Mouse (Mus musculus): ENCODE results near the gene Nacad. TPM values are rescaled to one million over a fixed set of nuclear protein-coding genes. Genes with fewer than 3 reads are reported as not detected.

Gene Nacad
- polyA plus RNA-seq, 1 experiment, result not detected

DNA sequence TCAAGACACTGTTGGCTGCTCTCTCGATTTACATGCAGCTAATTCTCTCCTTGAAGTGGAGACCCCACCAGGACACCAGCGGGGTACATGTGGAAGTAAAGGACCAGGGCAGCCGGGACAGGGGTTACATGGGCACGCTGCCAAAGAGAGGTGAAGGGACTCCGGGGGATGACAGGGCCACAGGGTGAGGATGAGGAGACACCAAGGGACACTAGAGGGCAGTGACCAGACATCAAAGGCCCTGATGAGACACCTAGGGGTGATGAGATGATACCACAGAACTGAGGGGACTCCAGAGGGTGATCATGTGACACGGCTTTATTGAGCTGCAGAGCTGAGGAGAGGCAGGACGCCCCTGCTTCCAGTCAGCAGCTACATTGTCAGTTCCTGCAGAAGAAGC lies 8.3 kb downstream of the Nacad start:
- Histone ChIP-seq H3K4me3 (ENCODE audit: insufficient read depth, low read depth, low read length) (no peak overlapping the region), H3K27ac (replicated peaks; ENCODE audit: low read depth, low read length) (no peak overlapping the region), H3K4me1 (ENCODE audit: control insufficient read depth, insufficient read depth, insufficient read length, low read length) (no peaks in the 10 kb centered on the region)

DNA sequence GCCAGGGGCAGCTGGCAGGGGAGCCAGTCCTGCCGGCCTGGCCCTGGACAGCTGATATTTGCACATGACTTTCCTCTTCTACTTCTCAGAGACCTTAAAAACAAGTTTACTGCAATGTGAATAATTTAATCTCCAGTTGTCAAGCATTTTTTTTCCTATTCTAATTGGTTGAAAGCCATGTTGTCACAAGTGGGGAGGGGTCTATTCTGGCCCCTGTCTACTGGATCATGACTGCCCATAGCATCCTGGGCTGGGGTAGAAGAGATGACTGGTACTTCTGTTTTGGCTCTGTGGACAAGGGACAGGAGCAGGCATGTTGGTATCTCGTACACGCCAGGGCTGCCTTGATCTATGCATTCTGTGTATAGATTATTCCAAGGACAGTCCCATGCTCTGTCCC lies 9.2 kb downstream of the Nacad start:
- H3K4me1 ChIP-seq (ENCODE audit: control insufficient read depth, insufficient read depth, insufficient read length, low read length), result no peaks in the 10 kb centered on the region
- no peak overlapping the region for H3K4me3 ChIP-seq (ENCODE audit: insufficient read depth, low read depth, low read length)
- no peak overlapping the region for H3K27ac ChIP-seq (replicated peaks; ENCODE audit: low read depth, low read length)

DNA sequence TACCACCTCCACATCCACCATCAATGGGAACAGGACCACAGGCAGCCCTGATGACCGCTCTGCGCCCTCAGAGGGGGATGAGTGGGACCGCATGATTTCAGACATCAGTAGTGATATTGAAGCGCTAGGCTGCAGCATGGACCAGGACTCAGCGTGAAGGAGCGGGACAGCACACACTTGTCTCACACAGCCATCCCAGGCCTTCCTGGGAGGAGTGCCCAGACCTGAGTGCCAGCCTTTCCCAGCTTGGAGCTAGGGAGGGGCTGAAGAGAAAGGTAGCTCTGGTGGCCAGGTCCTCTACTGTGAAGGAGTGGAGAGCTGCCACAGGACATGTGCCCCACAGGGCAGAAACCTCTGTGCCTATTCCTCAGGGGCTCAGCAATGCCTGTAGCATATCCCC lies 9.6 kb downstream of the Nacad start:
- Histone ChIP-seq H3K4me3 (ENCODE audit: insufficient read depth, low read depth, low read length) (no peak overlapping the region), H3K27ac (replicated peaks; ENCODE audit: low read depth, low read length) (no peak overlapping the region), H3K4me1 (ENCODE audit: control insufficient read depth, insufficient read depth, insufficient read length, low read length) (no peaks in the 10 kb centered on the region)

DNA sequence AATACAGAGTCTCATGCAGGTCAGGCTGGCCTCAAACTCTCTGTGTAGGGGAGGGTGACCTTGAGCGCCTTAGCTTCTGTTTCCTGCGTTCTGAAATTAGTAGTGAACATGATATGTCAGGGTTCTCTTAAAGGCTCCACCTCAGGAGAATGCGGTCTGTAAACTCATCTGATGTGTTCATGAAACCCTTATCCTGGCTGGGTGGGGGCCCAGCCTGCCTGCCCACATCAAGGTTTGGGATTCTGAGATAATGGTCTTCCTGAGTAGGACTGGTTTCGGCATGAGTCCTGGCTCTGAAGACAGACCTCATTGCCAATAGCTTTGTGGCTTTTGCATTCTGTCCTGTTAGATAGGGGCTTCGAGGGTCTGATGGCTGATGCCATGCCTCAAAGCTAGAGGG lies 10.5 kb downstream of the Nacad start:
- Histone ChIP-seq H3K4me1 (ENCODE audit: control insufficient read depth, insufficient read depth, insufficient read length, low read length) (no peaks in the 10 kb centered on the region), H3K27ac (replicated peaks; ENCODE audit: low read depth, low read length) (no peak overlapping the region), H3K4me3 (ENCODE audit: insufficient read depth, low read depth, low read length) (no peak overlapping the region)

DNA sequence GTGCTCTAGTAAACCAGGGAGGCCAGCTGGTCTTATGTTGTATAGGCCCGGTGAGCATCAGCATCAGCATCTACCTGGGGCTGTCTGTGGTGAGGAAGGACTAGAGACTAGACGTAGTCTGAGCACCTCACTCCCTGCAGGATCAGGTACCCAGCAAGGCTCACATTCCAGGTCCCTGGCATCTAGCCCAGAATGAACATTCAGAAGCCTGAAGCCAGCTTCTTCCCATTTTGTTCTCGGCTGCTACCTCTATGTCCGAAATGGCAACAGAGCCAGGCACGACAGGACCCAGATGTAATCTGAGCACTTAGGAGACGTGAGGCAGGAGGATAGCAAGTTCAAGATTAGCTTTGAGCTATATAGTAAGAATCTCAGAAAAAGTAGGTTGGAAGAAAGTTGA lies 11.0 kb downstream of the Nacad start:
- Histone ChIP-seq H3K4me3 (ENCODE audit: insufficient read depth, low read depth, low read length) (no peak overlapping the region), H3K27ac (replicated peaks; ENCODE audit: low read depth, low read length) (no peak overlapping the region), H3K4me1 (ENCODE audit: control insufficient read depth, insufficient read depth, insufficient read length, low read length) (no peaks in the 10 kb centered on the region)

DNA sequence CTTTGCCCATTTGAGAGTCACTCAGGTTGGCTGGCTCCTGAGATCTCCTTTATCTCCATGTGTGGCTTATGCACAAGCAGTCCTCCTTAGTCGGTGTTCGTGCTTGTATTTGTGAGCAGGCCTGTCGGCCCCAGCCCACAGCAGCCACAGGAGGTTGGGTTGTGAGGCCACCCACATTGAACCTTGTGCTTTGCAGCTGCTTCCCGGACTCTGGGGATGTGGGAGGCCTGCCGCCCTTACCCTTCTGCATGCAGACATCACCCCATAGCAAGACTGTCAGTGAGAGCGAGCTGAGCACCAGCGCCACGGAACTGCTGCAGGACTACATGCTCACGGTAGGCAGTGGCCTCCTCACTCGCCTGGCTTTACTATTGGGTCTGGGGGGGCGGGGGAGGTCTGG lies 12.4 kb downstream of the Nacad start:
- Histone ChIP-seq H3K4me3 (ENCODE audit: insufficient read depth, low read depth, low read length) (no peak overlapping the region), H3K27ac (replicated peaks; ENCODE audit: low read depth, low read length) (no peak overlapping the region), H3K4me1 (ENCODE audit: control insufficient read depth, insufficient read depth, insufficient read length, low read length) (no peaks in the 10 kb centered on the region)

DNA sequence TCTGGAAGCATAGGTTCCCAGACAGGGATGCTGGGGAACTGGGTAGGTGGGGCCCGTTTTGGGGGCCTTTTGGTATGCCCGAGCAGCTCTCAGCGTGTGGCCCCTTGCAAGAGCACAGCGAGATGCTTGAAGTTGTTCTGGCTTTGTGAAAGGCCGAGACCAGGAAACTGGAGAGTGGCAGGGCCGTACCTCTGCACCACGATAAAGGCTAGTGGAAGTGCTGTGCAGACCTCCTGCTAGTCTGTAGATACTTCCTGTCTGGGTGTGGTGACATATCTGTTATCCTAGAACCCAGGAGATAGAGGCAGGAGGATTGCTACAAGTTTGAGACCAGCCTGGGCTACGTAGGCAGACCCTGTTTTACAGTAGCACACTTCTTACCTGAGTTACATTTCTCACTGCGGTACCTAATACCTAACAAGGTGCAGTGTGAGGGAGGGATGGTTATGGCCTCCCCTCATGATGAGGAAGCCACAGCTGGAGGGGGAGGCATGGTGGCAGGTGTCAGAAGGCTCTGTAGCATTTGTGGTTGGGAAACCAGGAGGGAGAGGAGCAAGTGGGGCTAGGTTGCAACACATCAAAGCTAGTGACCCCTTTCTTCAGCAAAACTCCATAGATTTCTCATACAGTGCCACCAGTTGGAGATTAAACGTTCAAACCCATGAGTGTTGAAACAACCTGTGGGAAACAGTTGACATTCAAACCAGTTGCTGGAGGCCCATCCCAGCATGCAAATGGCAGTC lies 14.7 kb downstream of the Nacad start:
- Histone ChIP-seq H3K4me3 (ENCODE audit: insufficient read depth, low read depth, low read length) (no peak overlapping the region), H3K27ac (replicated peaks; ENCODE audit: low read depth, low read length) (no peak overlapping the region), H3K4me1 (ENCODE audit: control insufficient read depth, insufficient read depth, insufficient read length, low read length) (no peaks in the 10 kb centered on the region)

DNA sequence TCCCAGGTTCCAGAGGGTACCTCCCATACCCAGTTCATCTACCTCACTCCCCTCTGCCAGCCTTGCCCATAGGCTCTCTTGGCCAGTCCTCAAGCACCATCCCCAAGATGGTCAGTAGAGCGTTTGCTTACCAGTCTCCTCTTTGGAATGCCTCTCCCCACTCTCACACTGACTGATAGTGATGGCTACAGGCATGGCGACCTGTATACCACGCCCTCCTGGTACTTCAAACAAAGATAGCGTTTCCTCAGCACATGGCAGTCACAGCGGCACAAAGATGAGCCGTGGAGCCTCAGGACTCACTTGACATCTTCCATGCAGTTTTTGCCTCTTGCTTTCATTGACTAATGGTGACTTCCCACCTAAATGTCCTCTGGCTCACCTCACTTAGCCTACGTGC lies 16.0 kb downstream of the Nacad start:
- Histone ChIP-seq H3K27ac (replicated peaks; ENCODE audit: low read depth, low read length) (no peak overlapping the region), H3K4me3 (ENCODE audit: insufficient read depth, low read depth, low read length) (no peak overlapping the region), H3K4me1 (ENCODE audit: control insufficient read depth, insufficient read depth, insufficient read length, low read length) (peaks cover 4% of the 10 kb centered on the region; the same call in 1 of the 2 replicates)

DNA sequence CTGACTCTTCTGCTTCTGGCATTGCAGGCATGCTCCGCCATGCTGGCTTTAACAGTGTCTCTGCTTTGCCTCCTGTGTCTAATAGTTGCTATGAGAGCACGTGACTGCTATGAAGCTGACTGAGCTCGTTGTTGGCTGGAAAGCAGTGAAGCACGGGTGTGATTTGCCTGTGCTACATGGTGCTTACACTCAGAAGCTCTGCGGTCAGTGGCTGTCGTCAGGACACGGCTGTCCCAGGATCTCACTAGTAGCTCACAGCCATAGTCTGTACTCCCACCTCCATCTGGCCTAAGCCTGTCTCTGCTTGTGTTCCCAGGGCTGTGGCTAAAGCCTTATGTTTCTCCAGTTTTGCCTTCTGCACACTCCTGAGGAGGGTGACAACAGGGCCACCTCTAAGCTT lies 17.6 kb downstream of the Nacad start:
- no peak overlapping the region for H3K27ac ChIP-seq (replicated peaks; ENCODE audit: low read depth, low read length)
- H3K4me3 ChIP-seq (ENCODE audit: insufficient read depth, low read depth, low read length), result no peak overlapping the region
- H3K4me1 ChIP-seq (ENCODE audit: control insufficient read depth, insufficient read depth, insufficient read length, low read length), result peaks cover 4% of the 10 kb centered on the region; the same call in 1 of the 2 replicates

DNA sequence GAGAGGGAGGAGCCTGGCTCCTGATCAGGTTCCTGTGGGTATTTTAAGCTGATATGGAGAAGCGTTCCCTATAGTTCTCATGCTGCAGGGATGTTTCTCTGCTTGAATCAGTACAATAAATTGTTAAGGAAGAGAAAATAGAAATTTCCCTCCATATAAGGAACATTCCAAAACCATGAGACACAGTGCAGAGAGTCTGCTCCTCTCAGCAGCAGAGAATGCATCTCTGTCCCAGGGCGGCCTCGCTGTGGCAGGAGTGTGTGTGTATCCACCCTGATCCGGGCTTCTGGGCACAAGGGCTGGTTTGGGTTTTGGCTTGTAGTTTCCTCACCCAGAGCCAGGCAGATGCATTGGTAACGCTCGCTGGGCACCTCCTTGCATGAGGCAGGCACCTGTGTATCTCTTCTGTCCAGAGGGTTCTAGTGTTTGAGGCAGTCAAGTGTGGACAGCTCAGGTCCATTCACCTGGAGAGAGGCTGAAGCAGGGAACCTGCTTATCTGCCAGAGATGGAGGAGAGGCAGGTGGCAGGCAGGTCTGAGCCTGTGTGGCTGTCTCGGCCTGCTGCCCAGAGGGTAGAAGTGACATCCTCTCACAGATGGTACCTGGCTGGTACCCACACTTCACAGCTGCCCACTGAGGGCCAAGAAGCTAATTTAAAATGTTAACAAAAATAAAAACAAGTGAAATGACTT lies 18.5 kb downstream of the Nacad start:
- peaks cover 4% of the 10 kb centered on the region; the same call in 1 of the 2 replicates for H3K4me1 ChIP-seq (ENCODE audit: control insufficient read depth, insufficient read depth, insufficient read length, low read length)
- no peak overlapping the region for H3K4me3 ChIP-seq (ENCODE audit: insufficient read depth, low read depth, low read length)
- H3K27ac ChIP-seq (replicated peaks; ENCODE audit: low read depth, low read length), result no peak overlapping the region

DNA sequence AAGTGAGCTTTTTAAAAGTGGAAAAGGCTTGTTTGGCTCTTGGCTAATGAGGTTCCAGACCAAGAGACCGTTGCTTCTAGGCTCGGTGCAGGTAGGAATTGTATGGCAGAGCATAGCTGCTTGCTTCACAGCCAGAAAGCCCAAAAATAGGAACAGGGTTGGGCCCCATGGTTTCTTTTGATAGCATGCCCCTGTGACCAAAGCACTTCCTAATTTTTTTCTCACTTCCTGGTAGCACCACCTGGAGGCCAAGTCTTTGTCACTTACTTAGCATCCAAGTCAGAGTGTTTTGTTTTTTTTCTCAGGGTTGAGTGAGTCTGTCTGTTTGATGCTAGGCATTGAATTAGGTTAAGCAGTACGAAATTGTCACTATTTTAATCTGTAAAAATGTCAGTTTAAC lies 19.2 kb downstream of the Nacad start:
- H3K4me1 ChIP-seq (ENCODE audit: control insufficient read depth, insufficient read depth, insufficient read length, low read length), result peaks cover 4% of the 10 kb centered on the region; the same call in 1 of the 2 replicates
- H3K4me3 ChIP-seq (ENCODE audit: insufficient read depth, low read depth, low read length), result no peak overlapping the region
- no peak overlapping the region for H3K27ac ChIP-seq (replicated peaks; ENCODE audit: low read depth, low read length)

DNA sequence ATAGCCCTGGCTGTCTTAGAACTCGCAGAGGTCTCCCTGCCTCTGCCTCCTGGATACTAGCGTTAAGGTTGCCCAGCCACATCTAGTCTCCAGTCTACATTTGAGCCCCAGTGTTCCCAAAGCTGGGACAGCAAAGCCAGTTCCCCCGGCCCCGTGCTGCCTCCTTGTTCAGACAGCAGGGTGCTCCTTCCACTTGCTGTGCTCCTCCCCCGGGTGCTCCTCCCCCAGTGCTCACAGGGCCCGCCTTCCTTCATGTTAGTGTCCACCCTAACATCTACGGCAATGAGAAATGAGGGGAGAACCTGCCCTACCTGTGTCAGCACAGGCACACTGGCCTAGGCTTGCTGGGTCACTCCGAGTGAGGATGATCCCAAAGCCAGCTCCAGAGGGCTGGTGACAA lies 20.1 kb downstream of the Nacad start:
- no peak overlapping the region for H3K27ac ChIP-seq (replicated peaks; ENCODE audit: low read depth, low read length)

DNA sequence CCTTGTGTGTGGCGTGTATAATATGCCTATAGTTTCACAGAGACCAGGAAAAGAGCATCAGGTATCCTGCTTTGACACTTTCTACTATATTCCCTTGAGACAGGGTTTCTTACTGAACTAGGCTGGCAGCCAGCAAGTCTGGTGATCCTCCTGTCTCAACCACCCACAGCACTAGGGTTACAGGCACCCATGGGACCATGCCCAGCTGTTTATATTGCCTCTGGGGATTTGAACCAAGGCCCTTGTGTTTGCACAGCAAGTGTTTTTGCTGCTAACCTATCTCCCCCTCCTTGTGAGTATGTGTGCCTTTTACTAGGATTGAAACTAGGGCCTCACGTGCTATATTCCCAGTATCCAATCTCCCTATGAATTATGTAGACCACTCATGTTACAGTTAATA lies 24.3 kb downstream of the Nacad start:
- H3K4me3 ChIP-seq (ENCODE audit: insufficient read depth, low read depth, low read length), result no peak overlapping the region
- no peak overlapping the region for H3K27ac ChIP-seq (replicated peaks; ENCODE audit: low read depth, low read length)
- H3K4me1 ChIP-seq (ENCODE audit: control insufficient read depth, insufficient read depth, insufficient read length, low read length), result peaks cover 4% of the 10 kb centered on the region; the same call in 1 of the 2 replicates

More for the DNA sequence above, 20.1 kb downstream of the Nacad start:
- H3K4me1 ChIP-seq (ENCODE audit: control insufficient read depth, insufficient read depth, insufficient read length, low read length), result peaks cover 4% of the 10 kb centered on the region; the same call in 1 of the 2 replicates
- no peak overlapping the region for H3K4me3 ChIP-seq (ENCODE audit: insufficient read depth, low read depth, low read length)

DNA sequence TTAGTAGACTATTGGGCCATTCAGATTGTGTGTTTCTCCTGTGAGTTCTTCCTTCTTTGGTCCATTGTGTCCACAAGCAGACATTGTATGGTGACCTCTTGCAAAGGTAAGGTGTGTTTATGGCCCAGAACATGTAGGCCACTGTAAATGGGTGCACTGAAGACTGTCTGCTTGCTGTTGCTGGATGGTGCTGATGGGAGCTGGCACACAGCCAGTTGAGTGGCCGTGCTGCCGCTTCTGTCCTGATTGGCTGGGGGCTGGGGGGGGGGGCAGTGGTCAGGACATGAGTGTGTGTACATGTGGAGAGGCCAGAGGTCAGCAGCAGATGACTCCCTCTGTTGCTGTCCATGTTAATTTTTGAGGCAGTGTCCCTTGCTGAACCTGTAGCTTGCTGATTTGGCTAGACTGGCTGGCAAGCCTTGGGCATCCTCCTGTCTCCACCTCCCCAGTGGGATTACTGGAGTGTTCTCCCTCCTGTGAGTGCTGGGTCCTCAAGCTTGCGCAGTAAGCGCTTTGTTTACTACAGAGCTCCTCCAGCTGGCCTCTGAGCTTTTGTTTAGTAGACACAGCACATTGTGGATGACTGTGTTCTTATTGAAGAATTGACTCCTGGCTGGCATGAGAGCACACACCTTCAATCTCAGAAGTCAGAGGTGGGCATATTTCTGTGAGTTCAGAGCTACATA lies 25.6 kb downstream of the Nacad start:
- Histone ChIP-seq H3K4me3 (ENCODE audit: insufficient read depth, low read depth, low read length) (no peak overlapping the region), H3K27ac (replicated peaks; ENCODE audit: low read depth, low read length) (no peak overlapping the region), H3K4me1 (ENCODE audit: control insufficient read depth, insufficient read depth, insufficient read length, low read length) (no peaks in the 10 kb centered on the region)

DNA sequence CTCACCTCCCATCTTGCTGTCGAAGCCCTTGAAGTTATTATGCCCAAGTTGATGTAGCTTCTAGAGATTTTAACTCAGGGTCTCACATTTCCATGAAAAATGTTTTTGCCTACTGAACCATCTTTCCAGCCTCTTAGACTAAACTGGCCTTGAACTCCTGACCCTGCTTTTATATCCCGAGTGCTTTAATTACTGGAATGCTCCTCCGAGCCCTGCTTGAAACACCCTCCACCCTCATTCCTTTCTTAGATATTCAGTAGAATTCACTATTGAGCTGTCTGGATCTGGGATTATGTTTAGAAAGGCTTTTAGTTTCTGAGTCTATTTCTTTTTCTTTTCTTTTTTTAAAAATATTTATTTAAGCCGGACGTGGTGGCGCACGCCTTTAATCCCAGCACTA lies 26.5 kb downstream of the Nacad start:
- Histone ChIP-seq H3K4me1 (ENCODE audit: control insufficient read depth, insufficient read depth, insufficient read length, low read length) (no peaks in the 10 kb centered on the region), H3K27ac (replicated peaks; ENCODE audit: low read depth, low read length) (no peak overlapping the region), H3K4me3 (ENCODE audit: insufficient read depth, low read depth, low read length) (no peak overlapping the region)
